Mouse (Mus musculus) lung, postnatal 36 days (tissue): ENCODE data around the gene Amd1.

Experiments
- DNase-seq: peaks from one replicate; pipeline ENCODE4 v3.0.0; 2022; ENCODE audit warnings: mixed read lengths

The Amd1 gene

GRCm38 (mm10) chr10:40302140-40302985 lies at the start of gene Amd1:
Amd1 (minus strand) TSS chr10:40302186.
- DNase-seq, result peak; percentile 100

- no peak for DNase-seq
Measured at GRCm38 (mm10) chr10:40351156-40351555, 49.2 kb upstream of the Amd1 start.

DNA sequence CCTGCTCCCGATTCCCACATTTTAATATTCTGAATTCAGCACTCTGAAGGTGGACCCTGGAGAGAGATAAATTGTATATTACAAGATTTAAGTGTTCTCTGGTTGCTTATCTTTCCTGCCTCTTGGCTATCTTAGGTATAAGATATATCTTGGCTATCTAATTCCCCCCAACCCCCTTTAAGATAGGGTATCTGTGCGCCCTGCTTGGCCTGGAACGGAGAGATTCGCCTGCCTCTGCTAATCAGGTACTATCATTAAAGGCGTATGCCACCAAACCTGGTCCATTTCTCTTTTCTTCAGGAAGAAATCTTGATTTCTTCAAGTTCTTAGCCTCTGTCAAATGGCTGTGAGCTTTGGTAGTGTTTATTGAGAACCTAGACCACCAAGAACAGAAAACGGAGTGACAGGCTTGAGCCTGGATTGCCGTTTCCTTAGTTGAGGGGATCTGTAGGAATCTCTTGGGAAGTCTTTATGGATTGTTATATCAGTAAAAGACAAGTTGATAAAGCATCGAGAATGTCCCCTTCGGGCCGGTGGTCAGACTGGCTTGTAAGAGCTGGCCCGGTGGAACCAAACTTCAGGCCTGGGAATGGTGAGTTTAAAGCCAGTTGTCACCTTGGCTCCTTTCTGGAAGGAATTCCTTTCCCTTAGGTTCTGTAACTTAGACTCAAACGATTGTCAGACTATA lies 48.4 kb upstream of the Amd1 start:
- no peak for DNase-seq

DNA sequence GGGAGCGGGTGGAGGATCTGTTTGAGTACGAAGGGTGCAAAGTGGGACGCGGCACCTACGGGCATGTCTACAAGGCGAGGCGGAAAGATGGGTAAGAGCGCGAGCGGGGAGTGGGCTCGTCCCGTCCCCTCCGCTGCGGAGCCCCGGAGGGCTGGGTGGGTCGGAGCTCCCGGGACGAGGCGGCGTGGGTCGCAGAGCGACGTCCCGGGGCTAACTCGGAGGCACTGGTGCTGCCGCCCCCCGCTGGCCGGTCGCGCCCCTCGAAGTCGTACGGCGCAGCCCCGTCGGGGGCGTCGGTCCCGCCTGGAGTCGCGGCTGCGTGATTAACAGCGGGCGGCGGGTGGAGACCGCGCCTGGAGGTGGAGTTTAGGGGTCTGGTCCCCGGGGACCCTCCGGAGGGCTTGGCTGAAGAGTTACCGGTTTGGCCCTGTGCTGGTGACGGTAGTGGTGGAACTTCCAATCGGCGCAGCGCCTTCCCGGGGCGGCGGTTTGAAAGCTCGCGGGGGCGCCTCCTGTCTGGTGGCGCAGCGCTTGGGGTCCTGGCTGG lies 47.7 kb upstream of the Amd1 start:
- DNase-seq, result peak; percentile 56

DNA sequence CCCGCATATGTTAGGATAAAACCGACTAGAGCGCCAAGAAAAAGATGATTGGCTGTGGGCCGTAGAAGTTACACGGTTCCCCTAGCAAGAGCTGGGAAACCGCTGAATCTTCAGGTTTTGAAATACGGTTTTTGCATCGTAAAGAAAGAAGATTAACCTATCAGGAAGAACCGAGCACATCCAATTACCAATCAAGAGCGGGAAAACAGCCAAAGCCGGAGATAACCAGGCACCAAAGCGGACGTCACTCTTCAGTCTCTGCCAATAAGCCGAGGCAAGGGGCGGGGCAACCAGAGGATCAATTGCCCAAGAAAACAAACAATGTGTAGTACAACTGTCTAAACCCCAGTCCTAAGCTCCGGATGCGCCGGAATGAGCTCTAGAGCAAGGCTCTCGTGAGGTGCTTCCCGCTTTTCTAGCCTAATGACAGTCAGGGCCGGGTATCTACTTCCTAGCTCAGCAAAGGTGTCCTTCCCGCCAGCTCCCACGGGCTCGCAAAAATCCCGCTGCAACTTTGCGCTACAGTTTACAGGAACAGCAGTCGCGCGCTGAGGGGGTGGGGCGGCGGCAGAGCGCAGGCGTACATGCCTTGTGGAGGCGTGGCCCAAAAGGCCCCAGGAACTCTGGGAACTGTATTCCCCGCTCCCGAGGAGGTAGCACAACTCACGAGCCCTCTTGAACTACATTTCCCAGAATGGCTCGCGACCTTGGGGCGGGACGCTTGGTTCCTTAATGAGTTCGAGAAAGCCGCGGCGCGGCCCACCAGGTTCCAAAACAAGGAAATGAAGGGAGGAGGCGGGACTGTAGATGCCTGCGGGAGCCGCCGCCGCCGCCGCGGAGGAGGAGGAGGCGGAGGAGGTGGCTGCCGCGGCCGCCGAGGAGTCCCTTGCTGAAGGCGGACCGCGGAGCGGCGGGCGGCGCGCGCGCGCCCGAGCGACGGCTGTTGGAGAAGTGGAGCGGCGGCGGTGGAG lies 46.9 kb upstream of the Amd1 start:
- peak; percentile 100 for DNase-seq

DNA sequence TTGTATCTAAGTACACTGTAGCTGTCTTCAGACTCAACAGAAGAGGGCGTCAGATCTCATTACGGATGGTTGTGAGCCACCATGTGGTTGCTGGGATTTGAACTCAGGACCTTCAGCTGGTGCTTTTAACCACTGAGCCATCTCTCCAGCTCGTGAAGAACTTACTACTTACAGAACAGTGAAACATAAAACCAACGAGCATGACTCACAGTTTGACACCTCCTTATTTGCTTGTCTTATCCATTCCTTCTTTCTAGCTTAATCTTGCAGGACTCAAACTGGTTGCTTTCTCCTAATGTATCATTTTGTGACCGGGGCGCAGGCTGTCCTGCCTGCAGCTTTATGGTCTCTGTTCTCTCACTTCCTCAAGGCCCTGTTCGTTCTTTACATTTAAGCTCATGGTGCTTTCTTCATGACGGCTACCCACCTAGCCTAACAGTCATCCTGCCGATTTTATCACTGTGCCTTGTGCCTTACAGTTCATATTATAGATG lies 45.5 kb upstream of the Amd1 start:
- no peak for DNase-seq

DNA sequence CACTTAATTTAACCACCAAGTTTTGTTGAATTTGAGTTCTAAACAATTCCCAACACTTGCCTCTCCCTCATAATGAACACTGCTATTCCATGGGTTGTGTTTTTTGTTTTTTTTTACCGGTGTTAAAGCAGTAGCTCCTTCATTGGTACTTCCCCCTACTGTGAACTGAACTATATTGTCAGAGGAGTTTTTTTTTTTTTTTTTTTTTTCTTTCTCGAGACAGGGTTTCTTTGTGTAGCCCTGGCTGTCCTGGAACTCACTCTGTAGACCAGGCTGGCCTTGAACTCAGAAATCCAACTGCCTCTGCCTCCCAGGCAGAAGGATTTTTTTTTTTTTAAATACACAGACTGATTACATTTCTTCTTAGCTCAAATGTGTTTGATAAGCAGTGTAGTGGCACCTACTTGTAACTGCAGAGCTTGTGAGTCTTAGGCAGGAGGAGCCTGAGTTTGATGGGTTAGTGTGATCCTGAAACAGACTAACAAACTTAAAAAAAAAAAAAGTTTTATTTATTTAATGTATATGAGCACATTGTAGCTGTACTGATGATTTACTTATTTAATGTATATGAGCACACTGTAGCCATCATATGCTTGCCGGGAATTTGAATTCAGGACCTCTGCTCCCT lies 44.9 kb upstream of the Amd1 start:
- DNase-seq, result no peak

DNA sequence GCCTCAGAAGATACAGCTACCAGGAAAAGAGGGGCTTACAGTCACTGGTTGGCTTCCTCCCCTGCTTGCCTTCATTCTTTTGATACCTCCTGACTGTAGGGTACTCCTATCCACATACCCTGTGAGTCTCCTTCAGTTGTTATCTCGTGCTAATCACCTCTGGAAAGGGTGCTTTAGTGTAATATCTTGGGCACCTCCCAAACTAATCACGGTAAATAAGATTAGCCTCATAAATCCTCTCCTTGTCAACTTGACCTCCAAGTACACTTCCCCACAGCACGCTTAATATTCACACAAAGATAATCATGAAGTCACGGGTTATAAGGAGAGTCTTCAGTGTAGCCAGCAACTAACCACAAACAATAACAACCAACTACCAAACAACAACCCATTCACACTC lies 40.0 kb upstream of the Amd1 start:
- no peak for DNase-seq

- no peak for DNase-seq
Measured at GRCm38 (mm10) chr10:40339351-40339964, 37.5 kb upstream of the Amd1 start, which contains the start of gene Cdk19. Cdk19 (plus strand) TSS chr10:40339564.

GRCm38 (mm10) chr10:40332864-40333263 lies 30.9 kb upstream of the Amd1 start:
- peak; percentile 35 for DNase-seq

DNA sequence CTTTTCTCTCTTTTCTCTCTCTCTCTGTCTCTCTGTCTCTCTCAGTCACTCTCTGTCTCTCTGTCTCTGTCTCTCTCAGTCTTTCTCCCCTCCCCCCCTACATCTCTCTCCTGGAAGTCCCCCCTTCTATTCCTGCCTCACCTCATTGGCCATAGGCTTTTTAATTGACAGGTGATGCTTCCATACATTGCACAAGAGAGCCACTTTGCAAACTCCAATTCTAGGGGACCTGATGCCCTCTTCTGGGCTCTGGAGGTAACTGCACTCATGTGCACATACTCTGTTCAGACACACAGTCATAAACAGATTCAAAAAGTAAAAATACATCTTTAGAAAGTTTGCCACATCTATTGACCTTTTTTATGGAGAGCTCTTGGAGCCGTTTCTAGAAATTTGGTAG lies 28.3 kb upstream of the Amd1 start:
- DNase-seq, result no peak

GRCm38 (mm10) chr10:40328004-40328551 lies 26.1 kb upstream of the Amd1 start:
- peak; percentile 58 for DNase-seq

- DNase-seq, result no peak
Measured at GRCm38 (mm10) chr10:40320306-40320705, 18.3 kb upstream of the Amd1 start.

DNA sequence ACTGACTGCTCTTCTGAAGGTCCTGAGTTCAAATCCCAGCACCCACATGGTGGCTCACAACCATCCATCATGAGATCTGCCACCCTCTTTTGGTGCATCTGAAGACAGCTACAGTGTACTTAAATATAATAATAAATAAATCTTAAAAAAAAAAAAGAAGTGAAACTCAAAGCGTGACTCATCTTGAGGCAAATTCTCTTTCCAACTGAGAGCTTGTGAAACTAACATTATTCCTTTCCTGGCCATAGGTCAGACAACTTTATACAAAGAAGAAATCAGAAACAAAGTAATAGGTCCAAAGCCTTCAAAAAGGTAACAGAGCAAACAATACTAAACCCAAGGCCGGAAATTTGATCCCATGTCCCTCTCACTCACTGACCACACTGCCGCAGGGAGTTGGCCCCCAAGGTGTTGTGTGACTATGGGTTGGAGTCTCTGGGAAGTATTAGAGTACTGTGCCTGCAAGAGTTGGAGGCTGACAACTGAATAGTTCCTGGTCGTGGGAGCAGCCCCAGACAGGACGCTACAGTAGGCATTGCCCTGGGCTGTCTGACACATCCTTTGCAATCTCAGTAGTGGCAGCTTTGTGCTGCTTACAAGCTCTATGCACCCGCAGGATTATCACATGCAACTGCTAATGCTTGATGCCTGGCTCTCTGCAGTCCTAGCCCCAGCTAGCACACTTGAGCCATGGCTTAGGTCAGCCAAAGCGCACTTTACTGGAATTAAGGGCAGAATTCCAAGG lies 15.0 kb upstream of the Amd1 start:
- DNase-seq, result no peak

DNA sequence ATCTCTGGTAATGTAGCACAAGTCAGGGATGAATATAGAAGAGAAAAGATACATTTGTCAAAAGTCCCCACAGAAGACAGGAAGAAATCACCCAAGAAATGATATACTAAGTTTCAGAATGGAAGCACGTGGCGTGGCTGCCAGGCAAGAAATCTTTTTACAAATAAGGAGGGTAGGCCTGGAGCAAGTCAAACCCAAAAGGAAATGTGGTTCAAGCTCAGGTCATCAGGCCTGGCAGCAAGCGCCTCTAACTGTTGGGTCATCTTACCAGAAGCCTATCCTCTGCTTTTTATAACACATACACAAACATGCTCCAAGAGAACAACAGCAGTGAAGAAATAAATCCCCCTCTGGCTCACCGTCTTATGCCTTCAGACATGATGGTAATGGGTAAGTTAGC lies 10.8 kb upstream of the Amd1 start:
- no peak for DNase-seq

DNA sequence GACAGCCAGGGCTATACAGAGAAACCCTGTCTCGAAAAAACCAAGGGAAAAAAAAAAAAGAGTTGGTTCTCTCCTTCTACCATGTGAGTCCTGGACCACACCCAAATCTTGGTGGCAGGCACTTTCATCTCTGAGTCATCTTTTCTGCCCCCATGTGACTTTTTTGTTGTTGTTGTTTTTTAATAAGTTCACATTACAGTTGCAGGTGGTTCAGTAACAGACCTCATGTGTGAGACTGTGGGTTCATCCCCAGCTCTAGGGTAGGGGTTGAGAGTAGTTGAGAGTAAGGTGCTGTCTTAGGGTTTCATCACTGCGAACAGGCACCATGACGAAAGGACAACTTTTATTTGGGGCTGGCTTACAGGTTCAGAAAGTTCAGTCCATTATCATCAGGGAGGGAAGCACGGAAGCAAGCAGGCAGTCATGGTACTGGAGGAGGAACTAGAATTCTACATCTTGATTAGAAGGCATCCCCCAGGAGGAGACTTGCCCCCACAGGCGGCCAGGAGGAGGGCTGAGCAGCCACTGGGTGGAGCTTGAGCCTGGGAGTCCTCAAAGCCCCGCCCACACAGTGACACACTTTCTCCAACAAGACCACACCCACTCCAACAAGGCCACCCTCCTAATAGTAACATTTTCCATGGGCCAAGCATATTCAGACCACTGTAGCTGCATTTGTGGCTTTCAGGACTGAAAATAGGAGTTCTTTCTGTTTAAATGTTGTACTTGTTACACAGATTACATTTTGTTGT lies 8.1 kb upstream of the Amd1 start:
- DNase-seq, result peak; percentile 42

DNA sequence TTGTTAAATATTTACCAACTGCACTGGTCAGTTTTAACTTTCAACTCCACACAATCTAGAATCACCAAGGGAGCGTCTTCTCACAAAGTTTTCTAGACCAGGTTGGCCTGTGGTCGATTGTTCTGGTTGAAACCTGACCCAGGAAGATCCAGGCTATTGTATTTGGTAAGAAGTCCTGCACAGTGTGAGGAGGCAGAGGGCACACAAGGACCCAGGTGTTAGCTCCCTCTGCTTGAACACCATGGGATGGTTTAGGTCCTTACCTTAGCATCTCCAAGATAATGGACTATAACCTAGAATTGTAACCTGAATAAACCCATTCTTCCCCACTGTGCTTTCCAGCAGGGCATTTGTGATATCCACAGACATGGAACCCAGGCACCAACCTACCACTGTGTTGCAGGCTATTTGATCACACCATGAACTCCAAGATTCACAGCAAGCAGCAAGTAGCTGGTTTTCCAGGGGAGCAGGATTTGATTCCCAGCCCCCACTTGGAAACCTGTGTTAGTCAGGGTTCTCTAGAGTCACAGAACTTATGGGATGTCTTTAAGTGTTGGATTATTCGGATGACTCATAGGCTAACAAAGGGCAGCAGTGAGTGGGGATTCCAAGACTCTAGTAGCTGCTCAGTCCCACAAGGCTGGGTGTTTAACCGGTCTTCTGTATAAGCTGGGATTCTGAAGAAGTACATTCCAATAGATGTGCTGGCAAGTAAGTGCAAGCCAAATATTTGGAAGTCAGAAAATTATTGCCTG lies 6.0 kb upstream of the Amd1 start:
- no peak for DNase-seq

- DNase-seq, result no peak
Measured at GRCm38 (mm10) chr10:40305989-40306388, 4.0 kb upstream of the Amd1 start.
